16 mouse cellular contexts compared by ENCODE assay signal in genomic region chr12:17701795-17702194, GRCm38 (mm10). TPM values are rescaled to one million over a fixed set of nuclear protein-coding genes. Genes with fewer than 3 reads are reported as not detected.
DNase-seq lines count a peak whose midpoint lies in the region; ATAC-seq and TF ChIP-seq lines count a peak whose summit lies in the region.
"Had no signal": no experiment of that assay in that cellular context is flagged by ENCODE, and none has a peak within 500 bp of the region (broad histone marks: within the 10 kb centered on the region; RNA-seq: fewer than 3 reads in every experiment).

No protein-coding gene starts in this region.

- no peak for ATAC-seq in forebrain, embryonic 11.5 days (replicated peaks; ENCODE audit: low FRiP score)
- ATAC-seq in kidney, embryonic 15.5 days (replicated peaks; ENCODE audit: low FRiP score), result no peak
- no peak for ATAC-seq in lung, embryonic 16.5 days (ENCODE audit: low read depth)
- no peak for ATAC-seq in liver, postnatal 0 days
- ATAC-seq: forebrain, embryonic 15.5 days; hindbrain, embryonic 16.5 days; Patski had no signal

- TF ChIP-seq CTCF in liver, postnatal 0 days (IDR thresholded peaks at IDR 0.05; ENCODE audit: low read depth), result no peak

- no peak for TF ChIP-seq EP300 in liver, postnatal 0 days (IDR thresholded peaks at IDR 0.05; ENCODE audit: low read depth)

- DNase-seq in forebrain, embryonic 10.5 days (ENCODE audit: extremely low spot score, low spot score), result no peak
- DNase-seq in forebrain, embryonic 11.5 days (ENCODE audit: low spot score), result no peak
- DNase-seq in kidney, postnatal 4 days, result no peak
- DNase-seq in lung, adult 18-20 months, result no peak
- DNase-seq in liver, postnatal 0 days, result no peak
- no peak for DNase-seq in ovary, postnatal 36 days (ENCODE audit: low spot score)
- DNase-seq: gastrocnemius, postnatal 25 days; thymus, postnatal 14 days had no signal

- H3K27ac ChIP-seq in forebrain, embryonic 10.5 days, result 0 out of 2 replicates have a peak overlapping the region, but pooled peaks have one; percentile 12
- no peak overlapping the region for H3K27ac ChIP-seq in forebrain, embryonic 11.5 days (ENCODE audit: low read depth, low read length)
- H3K27ac ChIP-seq in kidney, embryonic 15.5 days, result peak overlapping the region; percentile 70
- H3K27ac ChIP-seq in lung, embryonic 16.5 days (ENCODE audit: low read length), result 0 out of 2 replicates have a peak overlapping the region, but pooled peaks have one; percentile 26
- H3K27ac ChIP-seq in liver, postnatal 0 days (ENCODE audit: low read depth), result peak overlapping the region; percentile 78
- H3K27ac ChIP-seq: embryonic facial prominence, embryonic 13.5 days; forebrain, embryonic 15.5 days; heart, embryonic 13.5 days had no signal

- 72% methylated on average over 2 of the region's 2 CpGs for WGBS in forebrain, embryonic 10.5 days
- WGBS in forebrain, embryonic 11.5 days, result 77% methylated on average over 2 of the region's 2 CpGs
- WGBS in kidney, embryonic 15.5 days, result 51% methylated on average over 2 of the region's 2 CpGs
- WGBS in lung, embryonic 16.5 days, result 25% methylated on average over 2 of the region's 2 CpGs
- WGBS in liver, postnatal 0 days (ENCODE audit: insufficient replicate concordance), result 44% methylated on average over 2 of the region's 2 CpGs

- no peaks in the 10 kb centered on the region; the same call in 1 of the 2 replicates for H3K9me3 ChIP-seq in forebrain, embryonic 10.5 days
- H3K9me3 ChIP-seq in forebrain, embryonic 11.5 days (ENCODE audit: control insufficient read depth, low read length), result no peaks in the 10 kb centered on the region
- H3K9me3 ChIP-seq in kidney, embryonic 15.5 days (replicated peaks), result no peaks in the 10 kb centered on the region
- H3K9me3 ChIP-seq in lung, embryonic 16.5 days (ENCODE audit: control insufficient read depth, low read length), result no peaks in the 10 kb centered on the region
- H3K9me3 ChIP-seq in liver, postnatal 0 days (ENCODE audit: low read length), result no peaks in the 10 kb centered on the region
- H3K9me3 ChIP-seq: embryonic facial prominence, embryonic 13.5 days; forebrain, embryonic 15.5 days; heart, embryonic 13.5 days; limb, embryonic 12.5 days had no signal

- H3K36me3 ChIP-seq in forebrain, embryonic 10.5 days (replicated peaks), result no peaks in the 10 kb centered on the region
- H3K36me3 ChIP-seq in forebrain, embryonic 11.5 days (ENCODE audit: control insufficient read depth, insufficient read depth, low read length), result no peaks in the 10 kb centered on the region
- no peaks in the 10 kb centered on the region for H3K36me3 ChIP-seq in kidney, embryonic 15.5 days
- no peaks in the 10 kb centered on the region for H3K36me3 ChIP-seq in lung, embryonic 16.5 days (ENCODE audit: control insufficient read depth, insufficient read depth, low read length)
- H3K36me3 ChIP-seq in liver, postnatal 0 days (replicated peaks; ENCODE audit: insufficient read depth, low read length), result no peaks in the 10 kb centered on the region
- H3K36me3 ChIP-seq: embryonic facial prominence, embryonic 13.5 days; forebrain, embryonic 15.5 days; heart, embryonic 13.5 days; limb, embryonic 12.5 days had no signal

- H3K4me1 ChIP-seq in forebrain, embryonic 10.5 days, result peaks cover 61% of the 10 kb centered on the region
- H3K4me1 ChIP-seq in forebrain, embryonic 11.5 days (replicated peaks; ENCODE audit: control insufficient read depth, insufficient read depth, low read length), result peaks cover 15% of the 10 kb centered on the region; the same call in 1 of the 2 replicates
- H3K4me1 ChIP-seq in kidney, embryonic 15.5 days, result peaks cover 47% of the 10 kb centered on the region
- H3K4me1 ChIP-seq in lung, embryonic 16.5 days (replicated peaks; ENCODE audit: control insufficient read depth, insufficient read depth, low read length), result peaks cover 36% of the 10 kb centered on the region
- H3K4me1 ChIP-seq in liver, postnatal 0 days (ENCODE audit: insufficient read depth), result peaks cover 52% of the 10 kb centered on the region

- H3K9ac ChIP-seq in forebrain, embryonic 11.5 days (ENCODE audit: low read length), result no peak overlapping the region
- no peak overlapping the region for H3K9ac ChIP-seq in kidney, embryonic 15.5 days
- no peak overlapping the region for H3K9ac ChIP-seq in lung, embryonic 16.5 days (ENCODE audit: low read length)
- H3K9ac ChIP-seq in liver, postnatal 0 days (replicated peaks), result no peak overlapping the region
- H3K9ac ChIP-seq: embryonic facial prominence, embryonic 13.5 days; forebrain, embryonic 15.5 days; heart, embryonic 13.5 days; limb, embryonic 12.5 days had no signal

- H3K27me3 ChIP-seq in forebrain, embryonic 10.5 days (ENCODE audit: poor library complexity, severe bottlenecking), result no peaks in the 10 kb centered on the region
- no peaks in the 10 kb centered on the region for H3K27me3 ChIP-seq in forebrain, embryonic 11.5 days (ENCODE audit: control insufficient read depth, insufficient read depth, low read length)
- no peaks in the 10 kb centered on the region for H3K27me3 ChIP-seq in kidney, embryonic 15.5 days
- no peaks in the 10 kb centered on the region for H3K27me3 ChIP-seq in lung, embryonic 16.5 days (ENCODE audit: control insufficient read depth, insufficient read depth, low read depth, low read length)
- no peaks in the 10 kb centered on the region for H3K27me3 ChIP-seq in liver, postnatal 0 days (ENCODE audit: insufficient read depth, low read length)
- H3K27me3 ChIP-seq: embryonic facial prominence, embryonic 13.5 days; forebrain, embryonic 15.5 days; heart, embryonic 13.5 days; limb, embryonic 12.5 days; Patski had no signal

- H3K4me3 ChIP-seq in forebrain, embryonic 10.5 days, result no peak overlapping the region
- no peak overlapping the region for H3K4me3 ChIP-seq in forebrain, embryonic 11.5 days (ENCODE audit: low read depth, low read length)
- no peak overlapping the region for H3K4me3 ChIP-seq in kidney, embryonic 15.5 days (replicated peaks)
- no peak overlapping the region for H3K4me3 ChIP-seq in lung, embryonic 16.5 days (ENCODE audit: low read length)
- no peak overlapping the region for H3K4me3 ChIP-seq in liver, postnatal 0 days (ENCODE audit: low read depth, low read length)
- H3K4me3 ChIP-seq: embryonic facial prominence, embryonic 13.5 days; forebrain, embryonic 15.5 days; heart, embryonic 13.5 days; limb, embryonic 12.5 days had no signal

- H3K4me2 ChIP-seq in forebrain, embryonic 11.5 days (ENCODE audit: low read depth, low read length, severe bottlenecking), result no peak overlapping the region
- no peak overlapping the region for H3K4me2 ChIP-seq in kidney, embryonic 15.5 days
- H3K4me2 ChIP-seq in lung, embryonic 16.5 days (ENCODE audit: low read depth, low read length), result no peak overlapping the region
- H3K4me2 ChIP-seq in liver, postnatal 0 days (ENCODE audit: low read depth, low read length), result peak overlapping the region; percentile 44; the same call in 1 of the 2 replicates
- H3K4me2 ChIP-seq: embryonic facial prominence, embryonic 13.5 days; forebrain, embryonic 15.5 days; heart, embryonic 13.5 days; limb, embryonic 12.5 days had no signal

RNA-seq across cellular contexts. Expression of gene Hpcal1, which starts 11.1 kb away (rescaled TPM):
- 36.7 and 36.8 TPM in 2 replicates for polyA plus RNA-seq in forebrain, embryonic 10.5 days (2016; fragmentation: Nextera tagmentation; extraction: Ambion mirVana)
- 41.9 and 45.7 TPM in 2 replicates for polyA plus RNA-seq in forebrain, embryonic 11.5 days (2014; fragmentation: Nextera tagmentation; extraction: Ambion mirVana)
- 51.4 and 55.5 TPM in 2 replicates for polyA plus RNA-seq in kidney, embryonic 15.5 days (2015; fragmentation: Nextera tagmentation; extraction: Ambion mirVana)
- polyA plus RNA-seq in lung, embryonic 16.5 days (2015; fragmentation: Nextera tagmentation; extraction: Ambion mirVana), result 94.5 and 102 TPM in 2 replicates
- 18.6 and 20.8 TPM in 2 replicates for polyA plus RNA-seq in liver, postnatal 0 days (2015; fragmentation: Nextera tagmentation; extraction: Ambion mirVana)
